Mouse (Mus musculus) adrenal gland, adult 2 months (tissue): Measurements from ENCODE around the gene Tfip11. TPM values are rescaled to one million over a fixed set of nuclear protein-coding genes. Genes with fewer than 3 reads are reported as not detected.
"Not testable (repeated sequence)": the region's sequence is repeated elsewhere in the genome, so short reads cannot be mapped to it uniquely, and the experiment has no call there.

ENCODE experiments used
- DNase-seq: peaks from one replicate; pipeline ENCODE4 v3.0.0; 2021
- polyA plus RNA-seq: library from polyadenylated mRNA; depleted of rRNA; stranded (reverse); fragments of >200 nt; gene quantifications from 2 replicates; pipeline ENCODE4 v1.2.3, GENCODE M21; 2012
- total RNA-seq, 2 experiments: library from RNA; stranded (reverse); gene quantifications; 2 replicates each; pipeline ENCODE4 v1.2.3; 2021

Gene Tfip11
- total and polyA plus RNA-seq, 3 experiments = 30.3 to 38.7 (median 38.1) TPM

DNA sequence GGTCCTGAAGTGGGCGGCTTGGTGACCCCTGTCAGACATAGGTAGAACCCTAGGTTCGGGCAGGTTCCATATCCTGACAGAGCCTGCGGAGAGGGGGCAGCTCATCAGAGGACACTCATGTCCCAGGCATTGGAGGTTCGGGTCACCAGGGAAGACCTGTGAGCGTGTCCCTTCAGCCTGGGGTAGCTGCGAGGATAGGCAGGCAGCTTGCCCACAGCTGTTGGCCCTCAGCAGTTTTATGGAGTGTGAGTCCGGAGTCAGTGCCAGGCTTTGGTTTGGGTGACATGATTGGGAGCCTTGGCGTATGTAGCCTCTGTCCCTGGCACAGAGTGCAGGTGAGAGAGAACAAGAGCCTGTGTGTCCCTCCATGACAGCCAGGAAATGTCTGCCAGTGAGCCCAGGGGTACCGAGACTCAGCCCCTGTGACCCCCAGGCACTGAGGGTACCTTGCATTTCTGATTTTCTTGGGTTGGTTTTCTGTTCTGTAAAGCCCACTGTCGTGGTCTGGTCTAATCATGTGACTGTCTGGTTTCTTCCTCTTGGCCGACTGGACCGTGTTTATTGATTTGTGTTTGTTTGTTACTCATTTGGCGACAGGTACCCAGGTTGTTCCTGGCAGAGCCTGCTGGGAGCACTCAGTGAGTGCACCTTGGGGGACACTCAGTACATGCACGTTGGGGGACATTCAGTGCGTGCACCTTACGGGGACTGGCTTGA, 36.2 kb upstream of the Tfip11 start:
- DNase-seq = peak; percentile 77

DNA sequence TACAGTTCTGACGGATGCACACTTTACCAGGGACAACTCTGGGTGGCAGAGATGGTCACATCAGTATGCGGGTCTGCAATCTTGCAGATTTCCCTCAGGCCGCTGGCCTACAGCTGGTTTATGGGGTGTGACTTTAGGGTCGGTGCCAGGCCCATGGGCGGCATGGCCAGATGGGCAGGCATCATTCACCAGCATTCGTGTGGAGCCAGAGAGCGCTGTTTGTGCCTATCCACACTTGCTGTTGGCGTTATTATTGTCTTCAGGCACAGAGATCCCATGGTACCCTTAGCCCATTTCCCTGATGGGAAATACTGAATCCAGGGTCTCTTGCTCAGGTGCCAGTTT, 35.6 kb upstream of the Tfip11 start:
- no peak for DNase-seq

DNA sequence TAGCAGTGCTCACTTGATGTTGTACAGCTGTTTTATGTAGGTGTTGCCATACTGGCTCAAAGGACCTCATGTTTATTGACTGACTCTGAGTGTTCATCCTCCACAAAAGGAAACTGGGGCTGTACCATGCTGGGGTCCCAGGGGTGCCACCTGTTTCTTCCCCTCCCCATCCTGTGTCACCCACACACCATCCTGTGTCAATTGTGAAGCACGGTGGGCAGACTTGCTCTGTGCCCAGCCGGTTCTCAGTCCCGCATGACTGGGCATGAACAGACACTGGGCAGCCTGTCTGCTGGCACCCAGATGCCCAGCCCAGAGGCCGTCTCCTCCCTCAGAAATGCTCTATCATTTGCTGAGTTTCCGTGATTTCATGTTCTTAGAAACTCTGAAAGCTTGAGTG, 34.3 kb upstream of the Tfip11 start:
- DNase-seq = no peak

DNA sequence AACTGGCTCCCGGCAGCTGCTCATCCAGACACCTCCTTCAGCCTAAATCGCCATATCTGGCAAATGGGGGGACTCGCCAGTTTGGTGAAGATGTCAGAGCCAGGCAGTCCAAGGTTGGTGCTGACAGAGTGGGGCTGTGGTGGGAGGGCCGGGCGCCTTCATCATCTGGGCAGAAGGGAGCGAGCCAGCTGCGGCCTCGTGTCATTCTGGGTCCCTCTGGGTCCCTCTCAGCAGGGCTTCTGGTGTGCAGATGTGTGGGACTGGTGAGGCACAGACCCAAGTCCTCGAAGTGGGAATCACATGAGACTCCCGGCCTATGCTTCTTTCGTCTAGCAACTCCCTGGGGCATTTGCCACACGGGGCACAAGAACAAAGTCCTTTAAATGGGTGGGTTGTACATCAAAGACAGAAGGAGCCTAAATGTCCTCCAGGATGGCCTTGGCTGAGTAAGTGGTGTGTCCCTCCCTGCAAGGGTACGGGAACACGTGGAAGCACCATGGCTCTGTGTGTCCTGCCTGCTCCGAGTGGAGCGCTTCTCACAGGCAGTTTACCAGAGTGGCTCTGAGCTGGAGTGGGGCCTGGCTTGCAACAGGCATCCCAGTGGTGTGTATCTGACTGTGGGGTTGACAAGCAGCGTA, 33.7 kb upstream of the Tfip11 start:
- peak; percentile 84 for DNase-seq

DNA sequence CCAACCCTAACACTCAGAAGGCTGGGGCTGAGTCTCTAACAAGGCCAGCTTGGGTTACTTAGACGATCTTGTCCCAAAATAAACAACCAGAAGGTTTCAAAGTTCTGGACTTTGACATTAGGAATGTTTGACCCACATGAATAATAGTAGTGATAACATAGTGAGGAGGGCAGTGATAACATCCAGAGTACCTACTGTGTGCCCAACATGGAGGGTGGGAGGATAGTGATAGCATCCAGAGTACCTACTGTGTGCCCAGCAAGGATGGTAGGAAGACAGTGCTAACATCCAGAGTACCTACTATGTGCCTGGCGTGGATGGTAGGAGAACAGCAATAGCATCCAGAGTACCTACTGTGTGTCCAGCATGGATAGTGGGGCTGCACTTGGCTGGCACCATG, 32.4 kb upstream of the Tfip11 start:
- no peak for DNase-seq

DNA sequence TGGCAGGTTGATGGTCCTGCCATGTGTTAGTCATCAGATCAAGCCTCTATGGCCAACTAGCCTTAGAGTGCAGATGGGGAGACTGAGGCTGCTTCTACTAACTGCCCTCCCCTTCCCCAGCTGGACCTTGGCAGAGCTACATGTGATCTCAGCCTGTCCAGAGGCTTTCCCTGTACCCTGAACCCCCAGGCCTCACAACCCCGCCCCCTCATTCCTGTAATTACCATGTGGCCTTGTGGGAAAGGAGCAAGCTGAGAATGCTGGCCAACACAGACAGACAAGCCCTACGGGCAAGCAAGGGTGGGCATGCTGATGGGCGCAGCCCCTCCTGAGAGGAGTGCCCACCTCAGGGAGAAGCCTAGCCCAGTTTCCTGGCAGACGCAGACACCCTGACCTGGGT, 31.5 kb upstream of the Tfip11 start:
- DNase-seq = peak; percentile 64

DNA sequence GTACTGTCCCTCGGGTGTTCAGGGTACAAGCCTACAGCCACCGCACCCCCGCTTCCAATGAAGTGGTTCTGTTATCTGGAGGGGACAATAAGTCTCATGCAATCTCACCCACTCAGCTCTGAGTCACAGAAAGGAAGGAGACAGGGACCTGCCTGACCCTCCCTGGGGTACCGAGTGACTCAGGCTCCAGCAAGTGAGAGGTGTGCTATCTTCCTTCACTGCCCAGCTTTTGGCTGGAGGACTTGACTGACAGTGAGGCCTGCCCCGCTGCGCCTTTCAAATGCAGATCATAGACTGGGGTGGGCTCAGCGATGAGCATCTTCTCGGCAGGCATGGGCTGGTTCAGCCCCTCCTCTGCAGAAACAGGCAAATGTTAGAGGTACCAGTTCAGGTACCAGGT, 31.0 kb upstream of the Tfip11 start:
- DNase-seq = peak; percentile 86

DNA sequence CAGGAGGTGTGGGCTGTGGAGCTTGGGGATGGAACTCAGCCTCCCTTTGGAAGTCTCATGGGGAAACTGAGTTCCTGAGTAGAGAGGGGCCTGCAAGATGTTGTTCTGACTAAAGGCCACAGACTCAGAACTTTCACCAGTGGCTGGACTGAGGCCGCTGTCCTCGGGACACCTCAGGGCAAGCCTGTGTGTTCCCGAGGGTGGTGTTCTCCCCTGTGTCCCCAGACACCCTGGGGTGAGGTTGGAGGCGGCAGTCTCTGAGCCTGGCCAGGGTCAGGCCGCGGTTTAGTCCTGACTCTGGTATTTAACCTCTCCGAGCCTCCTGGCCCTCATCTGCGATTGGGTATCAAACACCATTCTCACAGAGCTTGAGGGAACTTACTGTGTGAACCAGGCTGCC, 30.6 kb upstream of the Tfip11 start:
- peak; percentile 46 for DNase-seq

DNA sequence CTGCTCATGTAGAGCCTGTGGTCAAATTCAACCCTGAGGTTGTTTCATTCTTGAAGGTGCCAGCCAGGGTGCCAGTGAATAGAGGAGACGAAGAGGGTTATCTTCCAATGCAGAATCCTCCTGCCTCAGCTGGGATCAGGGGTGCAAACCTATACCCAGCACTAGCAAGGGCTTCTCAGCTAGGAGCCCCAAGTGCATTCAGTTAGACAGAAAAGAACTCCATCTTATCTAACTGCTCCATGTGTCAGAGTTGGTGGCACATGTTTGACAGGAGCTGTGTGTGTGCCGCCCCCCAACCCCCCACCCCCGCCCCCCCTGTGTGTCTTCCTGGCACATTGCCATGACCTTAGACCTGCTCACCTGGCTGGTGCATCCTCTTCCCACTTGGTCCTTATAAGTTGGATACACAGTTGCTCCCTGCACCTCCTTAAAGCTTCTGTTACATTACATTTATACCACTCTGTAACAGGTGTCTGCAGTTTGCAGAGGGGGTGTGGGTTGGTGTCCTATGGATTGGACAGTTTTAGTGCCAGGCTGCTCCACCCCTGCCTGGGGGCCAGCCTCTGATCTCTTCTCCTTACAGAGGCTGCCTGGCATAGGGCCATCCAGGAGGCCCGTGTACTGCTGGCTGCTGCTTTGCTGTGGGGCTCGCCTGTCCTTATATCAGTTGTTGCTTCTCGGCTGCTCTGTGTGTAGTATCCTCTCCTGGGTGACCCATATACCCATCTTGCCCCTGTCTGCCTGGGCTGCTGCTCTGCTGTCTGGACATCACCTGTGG, 29.6 kb upstream of the Tfip11 start:
- DNase-seq = peak; percentile 58

DNA sequence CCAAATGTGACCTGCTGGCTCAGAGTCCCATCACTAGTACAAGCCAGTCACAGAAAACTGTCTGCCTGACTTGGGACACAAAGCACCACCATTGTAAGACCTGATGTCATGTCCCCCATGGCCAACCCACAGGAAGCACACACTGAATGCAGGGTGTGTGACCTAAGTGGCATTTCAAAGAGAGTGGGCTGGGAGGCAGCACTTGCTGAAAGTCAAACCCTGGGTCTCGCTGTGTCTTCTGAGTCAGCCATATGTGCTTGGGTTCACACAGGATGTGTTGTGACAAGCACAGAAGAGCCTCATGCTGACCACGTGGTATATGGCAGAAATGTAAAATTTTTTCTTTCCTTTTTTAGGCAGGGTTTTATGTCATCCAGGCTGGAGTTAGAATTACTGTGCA, 28.9 kb upstream of the Tfip11 start:
- peak; percentile 41 for DNase-seq

DNA sequence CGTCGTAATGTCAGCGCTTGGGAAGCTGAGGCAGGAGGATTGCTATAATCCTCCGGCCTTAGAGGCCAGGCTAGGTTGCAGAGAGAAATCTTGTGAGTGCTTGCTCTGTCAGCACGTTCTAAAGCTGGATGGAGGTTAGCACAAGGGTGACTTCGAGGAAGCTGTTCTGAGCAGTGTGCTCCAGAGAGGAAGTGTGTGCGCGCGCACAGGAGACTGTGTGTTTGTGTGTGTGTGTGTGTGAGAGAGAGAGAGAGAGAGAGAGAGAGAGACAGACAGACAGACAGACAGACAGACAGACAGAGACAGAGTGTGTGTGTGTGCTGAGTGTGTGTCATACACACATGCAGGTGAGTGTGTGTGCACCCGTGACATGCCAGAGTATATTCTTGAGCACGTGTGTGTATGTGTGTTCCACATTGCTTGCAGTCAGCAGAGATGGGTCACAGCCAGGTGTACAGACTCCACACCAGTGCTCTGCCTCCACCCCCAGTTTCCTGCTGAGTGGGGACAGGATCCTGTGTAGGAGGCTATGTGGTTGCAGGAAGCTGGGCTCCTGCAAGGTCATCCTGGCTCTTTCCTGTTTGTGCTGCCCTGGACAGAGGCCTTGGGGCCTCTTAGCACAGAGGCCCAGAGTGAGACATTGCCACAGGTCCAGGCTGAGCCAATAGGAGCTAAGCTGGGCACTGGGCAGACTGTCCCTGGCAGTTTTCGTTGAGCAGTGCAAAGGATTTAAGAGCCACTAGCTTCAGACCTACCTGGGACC, 27.8 kb upstream of the Tfip11 start:
- peak; percentile 90 for DNase-seq

DNA sequence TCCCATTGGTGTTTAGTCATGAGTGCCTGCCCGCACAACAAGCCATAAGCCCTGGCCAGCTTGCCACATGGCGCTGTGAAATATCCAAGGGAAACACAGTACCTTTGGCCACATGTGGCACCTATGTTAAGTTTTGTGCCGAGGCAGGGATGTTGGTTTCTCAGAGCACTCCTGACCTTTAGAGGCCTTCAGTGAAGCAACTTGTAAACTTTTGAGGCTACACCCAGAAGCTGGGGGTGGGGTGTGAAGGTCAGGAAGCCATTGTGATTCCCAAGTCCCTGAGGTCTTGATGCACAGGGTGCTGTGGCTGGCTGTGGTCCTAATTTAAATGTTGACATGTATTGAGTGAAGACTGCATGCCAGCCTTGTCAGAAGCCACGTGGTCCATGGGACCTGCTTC, 26.8 kb upstream of the Tfip11 start:
- DNase-seq = peak; percentile 51

DNA sequence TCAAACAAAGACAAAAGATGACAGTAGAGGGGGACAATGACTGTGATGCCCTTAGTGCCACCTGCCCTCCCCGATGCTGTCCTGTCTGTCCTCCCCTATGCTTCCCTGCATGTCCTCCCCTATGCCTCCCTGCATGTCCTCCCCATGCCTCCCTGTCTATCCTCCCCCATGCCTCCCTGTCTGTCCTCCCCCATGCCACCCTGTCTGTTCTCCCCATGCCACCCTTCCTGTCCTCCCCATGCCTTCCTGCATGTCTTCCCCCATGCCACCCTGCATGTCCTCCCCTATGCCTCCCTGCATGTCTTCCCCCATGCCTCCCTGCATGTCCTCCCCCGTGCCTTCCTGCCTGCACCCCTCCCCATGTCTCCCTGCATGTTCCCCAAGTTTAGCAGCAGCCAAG, 26.0 kb upstream of the Tfip11 start:
- DNase-seq = no peak

DNA sequence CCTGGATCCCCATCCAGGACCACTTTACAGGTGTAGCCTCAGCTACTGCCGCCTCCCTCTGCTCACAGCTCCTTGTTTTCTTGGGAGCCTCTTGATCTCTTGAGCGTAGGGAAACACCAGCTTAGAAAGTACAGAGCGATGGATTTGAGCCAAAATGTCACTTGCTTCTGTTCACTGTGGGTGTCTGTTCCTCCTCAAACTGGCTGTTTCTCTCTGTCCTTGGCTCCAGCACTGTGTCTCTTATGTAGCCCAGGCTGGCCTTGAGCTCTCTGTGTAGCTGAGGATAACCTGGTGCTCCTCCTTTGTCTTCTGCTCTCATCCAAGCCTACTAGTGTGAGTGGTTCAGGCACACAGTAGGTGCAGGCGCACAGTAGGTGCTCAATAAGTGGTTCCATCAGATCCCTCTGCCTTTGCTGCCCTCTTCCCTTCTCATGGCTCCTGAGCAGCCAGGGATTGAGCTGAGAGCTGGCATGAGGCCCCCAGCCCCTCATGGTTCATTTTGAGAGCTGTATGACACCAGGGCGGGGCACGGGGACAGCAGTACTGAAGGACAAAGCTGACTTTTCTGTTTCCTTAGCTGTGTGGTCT, 25.3 kb upstream of the Tfip11 start:
- peak; percentile 32 for DNase-seq

DNA sequence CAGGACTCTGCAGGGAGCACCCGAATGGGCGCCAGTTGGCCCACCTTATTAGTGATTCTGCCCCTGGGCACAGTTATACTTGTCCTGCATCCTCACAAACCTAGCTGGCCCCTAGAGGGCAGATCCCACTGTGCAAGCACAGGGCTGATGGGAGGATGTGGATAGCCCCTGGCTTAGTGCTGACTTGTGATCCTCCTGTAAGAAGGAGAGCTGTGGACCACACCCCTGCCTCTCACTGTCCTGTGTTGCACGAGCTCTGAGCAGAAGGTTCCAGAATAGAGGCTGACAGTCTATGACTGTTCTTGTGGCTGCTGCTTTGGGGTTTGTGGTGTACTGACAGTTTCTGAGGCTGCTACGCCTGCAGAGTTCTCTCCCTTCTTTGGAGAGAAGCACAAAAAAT, 24.5 kb upstream of the Tfip11 start:
- peak; percentile 32 for DNase-seq

DNA sequence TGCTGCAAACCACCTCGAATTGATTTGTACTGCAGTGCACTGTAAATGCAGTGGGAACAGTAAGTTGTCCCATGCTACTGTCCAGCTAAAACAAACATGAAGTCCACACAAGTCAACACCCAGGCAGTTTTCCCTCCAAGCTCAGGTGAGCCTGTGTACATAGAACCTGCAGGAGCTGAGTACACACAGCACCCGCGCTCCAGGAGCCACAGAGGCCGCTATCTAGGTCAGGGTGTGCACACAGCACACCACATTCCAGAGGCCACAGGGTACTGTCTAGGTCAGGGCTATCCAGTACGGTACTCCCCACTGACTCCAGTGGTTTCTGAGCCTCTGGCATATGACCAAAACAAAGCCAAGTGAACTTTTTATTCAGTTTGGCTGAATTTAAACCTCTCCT, 23.8 kb upstream of the Tfip11 start:
- DNase-seq = peak; percentile 78

DNA sequence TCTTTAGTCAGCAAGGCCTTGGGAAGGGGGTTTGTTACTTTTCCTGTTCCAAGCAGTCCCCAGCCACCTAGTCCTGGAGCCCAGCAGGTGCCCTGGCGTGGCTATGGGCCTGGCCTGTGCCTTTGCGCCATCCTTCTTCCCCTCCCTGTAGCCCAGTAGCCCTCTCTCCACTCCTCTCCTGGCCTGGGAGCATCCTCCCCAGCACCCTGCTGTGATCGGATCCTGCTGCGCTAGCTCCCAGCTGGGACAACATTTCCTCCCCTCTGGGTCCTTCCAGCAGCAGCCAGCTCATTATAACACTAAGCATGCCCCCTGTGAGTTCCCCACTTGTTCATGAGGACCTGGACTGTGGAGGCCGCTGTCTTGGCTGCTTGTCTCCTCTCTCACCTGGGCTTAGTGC, 20.3 kb upstream of the Tfip11 start:
- no peak for DNase-seq

DNA sequence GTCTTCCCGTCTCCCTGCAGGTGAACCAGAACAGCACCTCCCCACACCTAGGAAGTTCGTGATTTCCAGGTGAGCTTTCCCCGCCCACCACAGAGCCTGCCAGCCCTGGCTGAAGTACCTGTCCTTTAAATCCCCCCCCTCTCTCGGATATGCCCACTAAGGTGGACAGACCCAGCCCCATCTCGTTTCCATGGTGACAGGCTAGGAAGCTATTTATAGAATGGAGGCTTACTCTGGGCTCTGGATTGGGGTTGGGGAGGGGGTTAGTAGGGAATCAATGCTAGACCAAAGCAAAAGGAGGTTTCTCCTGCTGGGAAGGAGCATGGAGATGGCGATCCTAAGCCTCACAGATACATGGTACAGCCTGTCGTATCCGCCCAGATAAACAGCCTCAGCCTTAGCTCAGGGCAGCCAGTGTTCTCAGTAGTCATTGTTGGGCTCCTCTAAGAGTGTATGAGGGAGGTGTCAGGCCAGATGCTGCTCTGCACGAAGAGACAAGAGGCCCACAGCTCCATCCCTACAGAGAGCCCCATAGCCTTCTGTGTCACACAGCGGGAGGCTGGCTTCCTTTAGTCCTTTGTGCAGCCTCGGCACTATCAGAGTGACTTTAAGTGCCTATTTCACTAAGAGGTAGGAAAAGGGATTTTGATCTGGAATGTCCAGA, 12.8 kb upstream of the Tfip11 start:
- DNase-seq = no peak

DNA sequence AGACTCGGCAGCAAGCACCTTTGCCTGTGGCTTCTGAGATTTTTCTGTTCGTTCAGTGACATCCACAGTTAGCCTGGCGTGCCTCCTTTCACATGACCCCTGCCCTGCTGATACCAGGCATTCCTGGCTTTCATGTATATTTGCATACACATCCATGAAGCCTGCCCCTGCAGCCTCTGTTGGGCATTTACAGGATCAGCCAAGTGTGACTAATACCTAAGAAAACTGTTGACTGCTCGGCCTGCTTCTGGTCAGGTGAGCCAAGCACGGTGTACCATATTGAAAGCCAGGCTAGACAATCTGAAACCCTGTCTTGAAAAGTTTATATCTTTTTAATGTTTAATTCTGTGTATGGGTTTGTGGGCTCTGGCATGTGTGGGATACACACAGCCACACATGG, 9.7 kb upstream of the Tfip11 start:
- no peak for DNase-seq

DNA sequence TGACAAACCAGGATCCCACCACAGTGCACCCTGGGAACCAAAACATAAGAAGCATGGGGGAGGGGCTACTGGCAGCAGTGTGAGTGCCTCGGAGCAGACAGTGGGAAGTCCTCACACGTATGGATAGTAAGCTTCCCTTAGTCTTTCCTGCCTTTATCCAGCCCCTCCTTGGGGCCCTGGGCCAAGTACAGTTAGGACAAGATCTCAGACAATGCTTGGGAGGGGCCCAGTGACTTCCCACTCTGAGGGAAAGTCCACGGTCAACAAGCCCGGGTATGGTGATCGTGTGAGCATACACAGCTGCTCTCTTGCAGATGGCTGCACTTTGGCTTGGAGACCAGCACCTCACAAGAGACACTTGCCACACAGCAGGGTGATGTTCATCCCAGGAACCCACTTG, 8.8 kb upstream of the Tfip11 start:
- no peak for DNase-seq

DNA sequence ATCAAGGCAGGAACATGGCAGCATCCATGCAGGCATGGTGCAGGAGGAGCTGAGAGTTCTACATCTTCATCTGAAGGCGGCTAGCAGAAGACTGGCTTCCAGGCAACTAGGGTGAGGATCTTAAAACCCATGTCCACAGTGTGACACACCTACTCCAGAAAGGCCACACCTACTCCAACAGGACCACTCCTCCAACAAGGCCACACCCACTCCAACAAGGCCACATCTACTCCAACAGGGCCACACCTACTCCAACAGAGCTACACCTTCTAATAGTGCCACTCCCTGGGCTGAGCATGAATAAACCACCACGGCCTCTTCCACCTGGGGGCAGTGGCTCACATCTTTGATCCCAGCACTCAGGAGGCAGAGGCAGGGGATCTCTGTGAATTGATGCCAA, 6.8 kb upstream of the Tfip11 start:
- not testable (repeated sequence) for DNase-seq

DNA sequence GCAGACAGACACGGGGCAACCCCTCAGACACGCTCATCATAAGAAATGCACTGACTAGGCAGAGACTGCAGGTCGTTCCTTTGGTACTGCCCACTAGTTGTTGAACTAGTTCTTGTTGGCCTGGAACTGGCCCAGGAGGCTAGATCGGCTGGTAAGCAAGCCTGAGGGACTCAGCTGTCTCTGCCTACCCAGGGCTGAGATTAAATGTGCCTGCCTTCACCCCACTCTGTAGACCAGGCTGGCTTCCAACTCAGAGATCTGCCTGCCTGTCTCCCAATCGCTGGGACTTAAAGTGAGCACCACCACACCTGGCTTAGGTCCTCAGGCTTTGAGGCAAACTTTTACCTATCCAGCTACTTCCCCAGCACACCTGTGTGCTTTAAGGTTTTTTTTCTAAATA, 5.8 kb upstream of the Tfip11 start:
- DNase-seq = no peak
